Mouse (Mus musculus): Measurements from ENCODE around the gene Hist1h2bc.
"Not testable (repeated sequence)": the region's sequence is repeated elsewhere in the genome, so short reads cannot be mapped to it uniquely, and the experiment has no call there.

Hist1h2bc gene

GRCm38 (mm10) chr13:23699767-23700166 lies 15.8 kb downstream of the Hist1h2bc start:
- no peak for DNase-seq (ENCODE audit: low read depth, low spot score)

GRCm38 (mm10) chr13:23700786-23701520 lies 17.0 kb downstream of the Hist1h2bc start:
- DNase-seq (ENCODE audit: low read depth, low spot score): peak; percentile 83

- no peak for DNase-seq (ENCODE audit: low read depth, low spot score)
Measured at GRCm38 (mm10) chr13:23702220-23702619, 18.2 kb downstream of the Hist1h2bc start.

- DNase-seq (ENCODE audit: low read depth, low spot score): not testable (repeated sequence)
Measured at GRCm38 (mm10) chr13:23702801-23703200, 18.8 kb downstream of the Hist1h2bc start.

- DNase-seq (ENCODE audit: low read depth, low spot score): no peak
Measured at GRCm38 (mm10) chr13:23705751-23706356, 21.9 kb downstream of the Hist1h2bc start.

- no peak for DNase-seq (ENCODE audit: low read depth, low spot score)
Measured at GRCm38 (mm10) chr13:23706771-23707170, 22.8 kb downstream of the Hist1h2bc start.

- DNase-seq (ENCODE audit: low read depth, low spot score): no peak
Measured at GRCm38 (mm10) chr13:23708041-23708440, 24.0 kb downstream of the Hist1h2bc start.

GRCm38 (mm10) chr13:23708654-23709053 lies 24.7 kb downstream of the Hist1h2bc start:
- no peak for DNase-seq (ENCODE audit: low read depth, low spot score)

GRCm38 (mm10) chr13:23709714-23710373 lies 25.8 kb downstream of the Hist1h2bc start:
- no peak for DNase-seq (ENCODE audit: low read depth, low spot score)

- peak; percentile 83 for DNase-seq (ENCODE audit: low read depth, low spot score)
Measured at GRCm38 (mm10) chr13:23710374-23711089, 26.5 kb downstream of the Hist1h2bc start, which contains the start of gene Hfe. Gene Hfe (minus strand): TSS chr13:23710854.

- no peak for DNase-seq (ENCODE audit: low read depth, low spot score)
Measured at GRCm38 (mm10) chr13:23716261-23717042, 32.5 kb downstream of the Hist1h2bc start.

GRCm38 (mm10) chr13:23717176-23717575 lies 33.2 kb downstream of the Hist1h2bc start:
- no peak for DNase-seq (ENCODE audit: low read depth, low spot score)

- not testable (repeated sequence) for DNase-seq (ENCODE audit: low read depth, low spot score)
Measured at GRCm38 (mm10) chr13:23717593-23718245, 33.7 kb downstream of the Hist1h2bc start.

- no peak for DNase-seq (ENCODE audit: low read depth, low spot score)
Measured at GRCm38 (mm10) chr13:23724239-23724638, 40.2 kb downstream of the Hist1h2bc start.

- no peak for DNase-seq (ENCODE audit: low read depth, low spot score)
Measured at GRCm38 (mm10) chr13:23725213-23725612, 41.2 kb downstream of the Hist1h2bc start.

- no peak for DNase-seq (ENCODE audit: low read depth, low spot score)
Measured at GRCm38 (mm10) chr13:23728472-23729191, 44.6 kb downstream of the Hist1h2bc start.

GRCm38 (mm10) chr13:23729192-23729525 lies 45.2 kb downstream of the Hist1h2bc start:
- no peak for DNase-seq (ENCODE audit: low read depth, low spot score)

- no peak for DNase-seq (ENCODE audit: low read depth, low spot score)
Measured at GRCm38 (mm10) chr13:23729706-23730105, 45.7 kb downstream of the Hist1h2bc start.

- no peak for DNase-seq (ENCODE audit: low read depth, low spot score)
Measured at GRCm38 (mm10) chr13:23730479-23730878, 46.5 kb downstream of the Hist1h2bc start.
